Mouse (Mus musculus): Measurements from ENCODE around the gene 4921524J17Rik. TPM values are rescaled to one million over a fixed set of nuclear protein-coding genes. Genes with fewer than 3 reads are reported as not detected.

Gene 4921524J17Rik
- polyA plus RNA-seq, 1 experiment from 2014 or later, result 60.3 TPM

- no peaks in the 10 kb centered on the region for H3K4me1 ChIP-seq
- no peak overlapping the region for H3K27ac ChIP-seq
- H3K9ac ChIP-seq, result no peak overlapping the region
- no peaks in the 10 kb centered on the region for H3K36me3 ChIP-seq (ENCODE audit: poor library complexity, severe bottlenecking)
- H3K4me3 ChIP-seq, result no peak overlapping the region
- WGBS, result 62% methylated on average over 4 of the region's 4 CpGs
- no peaks in the 10 kb centered on the region for H3K27me3 ChIP-seq
- H3K4me2 ChIP-seq, result no peak overlapping the region
- no peak for ATAC-seq
- no peaks in the 10 kb centered on the region for H3K9me3 ChIP-seq (replicated peaks)
These were observed 58.3 kb downstream of the 4921524J17Rik start for GRCm38 (mm10) chr8:85374286-85374685.

DNA sequence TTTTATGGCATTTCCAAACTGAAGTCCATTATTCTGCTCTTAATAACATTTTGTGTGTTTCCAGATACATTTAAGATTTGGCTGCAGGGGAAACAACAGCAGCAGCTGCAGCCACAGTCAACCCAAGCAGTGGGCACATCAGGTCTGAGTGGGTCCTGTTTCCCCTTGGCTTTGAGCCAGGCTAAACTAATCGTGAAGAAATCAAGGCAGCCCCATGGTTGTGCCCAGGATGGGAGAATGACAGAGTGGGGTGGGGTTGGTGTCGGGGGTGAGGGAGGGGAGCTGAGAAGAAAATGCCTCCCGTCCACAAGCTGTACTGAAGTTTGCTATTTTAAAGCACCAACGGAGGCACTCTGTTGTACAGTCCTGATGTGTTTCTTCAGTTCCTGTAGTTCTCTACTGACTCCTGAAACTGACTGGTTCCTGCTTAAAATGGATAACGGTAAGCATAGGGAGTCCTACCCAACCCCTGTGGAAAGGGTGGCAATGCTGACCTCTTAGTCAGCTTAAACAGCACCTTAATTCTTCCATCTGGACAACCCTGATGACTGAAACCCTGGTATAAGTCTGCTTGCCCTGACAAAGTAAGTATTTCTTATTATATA is 59.1 kb downstream of the 4921524J17Rik start:
- 73% methylated on average over 5 of the region's 5 CpGs for WGBS

DNA sequence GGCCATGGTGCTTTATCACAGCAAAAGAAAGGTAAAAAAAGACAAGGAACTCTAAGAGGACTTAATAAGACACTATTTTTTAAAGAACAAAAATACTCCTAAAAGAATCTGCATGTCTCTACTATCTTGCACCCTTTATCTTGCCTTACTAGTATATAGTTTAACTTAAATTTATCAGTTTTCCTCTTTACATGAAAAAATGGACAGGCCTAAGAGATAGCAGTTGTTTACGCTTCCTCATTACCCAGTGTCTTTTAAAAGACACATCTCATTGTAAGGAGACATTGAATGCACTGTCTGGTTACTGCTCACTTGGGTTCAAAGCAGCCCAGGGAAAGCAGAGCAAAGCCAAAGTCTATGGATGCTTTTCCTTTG is 60.2 kb downstream of the 4921524J17Rik start:
- H3K9ac ChIP-seq, result no peak overlapping the region
- H3K4me2 ChIP-seq, result no peak overlapping the region
- WGBS, result 91% methylated on average over 1 of the region's 1 CpGs
- H3K27me3 ChIP-seq, result no peaks in the 10 kb centered on the region
- H3K27ac ChIP-seq, result no peak overlapping the region
- H3K4me3 ChIP-seq, result no peak overlapping the region
- no peaks in the 10 kb centered on the region for H3K9me3 ChIP-seq (replicated peaks)
- no peak for ATAC-seq
- no peaks in the 10 kb centered on the region for H3K4me1 ChIP-seq
- H3K36me3 ChIP-seq (ENCODE audit: poor library complexity, severe bottlenecking), result no peaks in the 10 kb centered on the region

More for the DNA sequence above, 59.1 kb downstream of the 4921524J17Rik start:
- Histone ChIP-seq H3K4me1 (no peaks in the 10 kb centered on the region), H3K4me3 (no peak overlapping the region), H3K4me2 (no peak overlapping the region), H3K27me3 (no peaks in the 10 kb centered on the region), H3K9me3 (replicated peaks) (no peaks in the 10 kb centered on the region), H3K27ac (no peak overlapping the region), H3K36me3 (ENCODE audit: poor library complexity, severe bottlenecking) (no peaks in the 10 kb centered on the region), H3K9ac (no peak overlapping the region)
- no peak for ATAC-seq

DNA sequence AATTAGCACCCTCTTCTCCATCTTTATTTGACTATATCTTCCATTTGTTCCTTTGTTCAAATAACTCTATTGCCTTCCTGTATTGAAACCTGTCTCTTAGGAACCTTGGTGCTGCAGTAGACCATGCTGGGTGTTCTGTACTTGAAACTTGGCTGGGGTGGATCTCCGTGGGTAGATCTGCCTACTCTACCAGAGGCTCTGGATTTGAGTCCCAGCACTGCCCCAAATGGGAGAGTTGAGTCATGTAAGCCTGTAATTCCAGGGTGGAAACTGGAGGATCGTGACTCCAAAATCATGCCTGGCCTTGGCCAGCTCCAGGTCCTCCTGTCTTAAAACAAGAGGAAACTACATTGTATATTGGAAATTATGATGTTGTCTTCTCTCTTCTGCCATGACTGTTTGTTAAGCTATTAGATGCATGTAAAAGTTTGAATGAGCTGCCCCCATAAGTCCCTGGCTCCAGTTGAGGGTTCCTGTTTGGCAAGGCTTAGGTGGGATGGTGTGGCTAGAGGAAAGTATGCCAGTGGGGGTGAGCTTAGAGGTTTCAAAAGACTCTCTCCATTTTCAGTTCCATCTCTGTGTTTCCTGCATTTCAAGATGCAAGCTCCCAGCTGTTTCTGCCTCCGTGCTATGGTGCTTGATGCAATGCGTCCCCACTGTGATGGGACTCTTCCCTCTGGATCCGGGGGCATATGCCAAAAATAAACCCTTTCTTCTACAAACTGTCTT is 60.7 kb downstream of the 4921524J17Rik start:
- WGBS, result 85% methylated on average over 5 of the region's 5 CpGs
- H3K9ac ChIP-seq, result no peak overlapping the region
- H3K4me3 ChIP-seq, result no peak overlapping the region
- H3K27ac ChIP-seq, result no peak overlapping the region
- no peaks in the 10 kb centered on the region for H3K9me3 ChIP-seq (replicated peaks)
- no peaks in the 10 kb centered on the region for H3K36me3 ChIP-seq (ENCODE audit: poor library complexity, severe bottlenecking)
- no peak for ATAC-seq
- no peak overlapping the region for H3K4me2 ChIP-seq
- H3K27me3 ChIP-seq, result no peaks in the 10 kb centered on the region
- no peaks in the 10 kb centered on the region for H3K4me1 ChIP-seq

DNA sequence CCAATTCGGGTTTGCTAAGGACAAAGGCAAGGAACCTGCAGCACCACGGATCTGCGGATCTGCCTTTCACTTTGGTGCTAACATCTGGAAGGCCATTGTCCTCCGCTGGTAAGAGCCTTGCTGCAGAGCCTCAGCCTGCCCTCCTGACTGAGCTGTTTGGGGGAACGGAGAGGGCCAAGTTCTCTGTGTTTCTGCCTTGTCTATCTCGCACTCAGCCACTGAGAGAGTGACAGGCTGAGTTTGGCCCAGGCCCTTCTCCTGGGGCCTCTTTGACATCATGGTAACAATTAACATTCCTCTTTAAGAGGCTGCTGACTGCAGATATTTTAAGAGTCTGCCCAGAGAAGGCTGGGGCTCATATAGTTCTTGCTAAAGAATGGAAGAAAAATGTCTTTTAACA is 67.5 kb downstream of the 4921524J17Rik start:
- no peak for ATAC-seq
- Histone ChIP-seq H3K4me1 (no peaks in the 10 kb centered on the region), H3K4me2 (no peak overlapping the region), H3K36me3 (ENCODE audit: poor library complexity, severe bottlenecking) (no peaks in the 10 kb centered on the region), H3K4me3 (no peak overlapping the region), H3K9me3 (replicated peaks) (no peaks in the 10 kb centered on the region), H3K27me3 (no peaks in the 10 kb centered on the region), H3K9ac (no peak overlapping the region), H3K27ac (no peak overlapping the region)
- 53% methylated on average over 6 of the region's 6 CpGs for WGBS

DNA sequence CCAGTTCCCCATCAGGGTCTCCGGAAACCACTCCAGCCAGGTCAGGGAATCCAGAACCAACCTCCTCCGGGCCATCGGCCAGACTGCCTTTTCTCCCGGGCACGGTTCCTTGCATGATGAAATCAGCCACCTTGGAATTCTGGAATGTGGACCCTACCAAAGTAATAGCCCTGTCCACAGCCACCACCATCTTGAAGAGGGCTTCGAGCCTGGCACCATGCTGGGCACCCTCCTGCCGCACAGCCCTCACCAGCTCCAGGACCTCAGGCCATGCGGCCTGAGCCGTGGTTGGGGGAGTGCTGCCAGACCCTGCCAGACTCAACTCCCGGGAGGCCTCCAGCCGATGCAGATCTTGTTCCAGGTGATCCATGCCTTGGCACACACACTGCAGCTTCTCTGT is 68.0 kb downstream of the 4921524J17Rik start:
- WGBS, result 94% methylated on average over 11 of the region's 11 CpGs
- no peak for ATAC-seq
- Histone ChIP-seq H3K27me3 (no peaks in the 10 kb centered on the region), H3K27ac (no peak overlapping the region), H3K9ac (no peak overlapping the region), H3K4me3 (no peak overlapping the region), H3K9me3 (replicated peaks) (no peaks in the 10 kb centered on the region), H3K4me1 (no peaks in the 10 kb centered on the region), H3K4me2 (no peak overlapping the region), H3K36me3 (ENCODE audit: poor library complexity, severe bottlenecking) (no peaks in the 10 kb centered on the region)

GRCm38 (mm10) chr8:85363406-85363805 is 69.2 kb downstream of the 4921524J17Rik start:
- ATAC-seq, result no peak
- Histone ChIP-seq H3K9me3 (replicated peaks) (no peaks in the 10 kb centered on the region), H3K27ac (no peak overlapping the region), H3K4me2 (no peak overlapping the region), H3K9ac (no peak overlapping the region), H3K4me1 (no peaks in the 10 kb centered on the region), H3K36me3 (ENCODE audit: poor library complexity, severe bottlenecking) (no peaks in the 10 kb centered on the region), H3K4me3 (no peak overlapping the region), H3K27me3 (no peaks in the 10 kb centered on the region)
- WGBS, result 67% methylated on average over 6 of the region's 6 CpGs

- WGBS, result 87% methylated on average over 4 of the region's 4 CpGs
These were observed 70.4 kb downstream of the 4921524J17Rik start for GRCm38 (mm10) chr8:85362211-85362610.

More at GRCm38 (mm10) chr8:85362211-85362610, 70.4 kb downstream of the 4921524J17Rik start:
- Histone ChIP-seq H3K4me2 (no peak overlapping the region), H3K9me3 (replicated peaks) (no peaks in the 10 kb centered on the region), H3K4me1 (no peaks in the 10 kb centered on the region), H3K4me3 (no peak overlapping the region), H3K27me3 (no peaks in the 10 kb centered on the region), H3K9ac (no peak overlapping the region), H3K36me3 (ENCODE audit: poor library complexity, severe bottlenecking) (no peaks in the 10 kb centered on the region), H3K27ac (no peak overlapping the region)
- ATAC-seq, result no peak

Other genes starting within 250 kb of the 4921524J17Rik start
- gene Olfr371, start 206.8 kb downstream of the 4921524J17Rik start, polyA plus RNA-seq (2015; fragmentation: Nextera tagmentation; extraction: Ambion mirVana), result not detected in 2 replicates
- 109 and 115 TPM in 2 replicates for gene Orc6, start 133.2 kb downstream of the 4921524J17Rik start, polyA plus RNA-seq (2015; fragmentation: Nextera tagmentation; extraction: Ambion mirVana)
- 161 and 165 TPM in 2 replicates for gene Vps35, start 133.0 kb downstream of the 4921524J17Rik start, polyA plus RNA-seq (2015; fragmentation: Nextera tagmentation; extraction: Ambion mirVana)
- gene Mylk3, start 46.5 kb downstream of the 4921524J17Rik start, polyA plus RNA-seq (2015; fragmentation: Nextera tagmentation; extraction: Ambion mirVana), result 0.45 and 0.60 TPM in 2 replicates
- 30.2 and 32.9 TPM in 2 replicates for gene Gpt2, start 59.7 kb upstream of the 4921524J17Rik start, polyA plus RNA-seq (2015; fragmentation: Nextera tagmentation; extraction: Ambion mirVana)
- 167 and 177 TPM in 2 replicates for gene Dnaja2, start 122.5 kb upstream of the 4921524J17Rik start, polyA plus RNA-seq (2015; fragmentation: Nextera tagmentation; extraction: Ambion mirVana)